Mouse (Mus musculus) neural tube, embryonic 12.5 days (tissue): Measurements from ENCODE around the gene Rpsa. TPM values are rescaled to one million over a fixed set of nuclear protein-coding genes. Genes with fewer than 3 reads are reported as not detected.
A peak's percentile ranks its signal among the peaks of the same experiment; 100 is the strongest.

ENCODE experiments used
- ATAC-seq: fragments of 200-750 bp; cut with Nextera tagmentation; 2 replicates; pipeline ENCODE4 v1.8.0; 2017; ENCODE audit warnings: low read depth, mild to moderate bottlenecking, moderate TSS enrichment, moderate library complexity; ENCODE audit not compliant: low FRiP score
- H3K27ac ChIP-seq: fragments of 300-500 bp; sonication (generic); 2 replicates; pipeline ENCODE4 v1.5.1; 2016
- H3K27me3 ChIP-seq: fragments of 300-500 bp; sonication (generic); replicated peaks from 2 replicates; pipeline ENCODE4 v1.6.1; 2016; ENCODE audit warnings: mild to moderate bottlenecking
- H3K36me3 ChIP-seq: fragments of 300-500 bp; sonication (generic); 2 replicates; pipeline ENCODE4 v1.6.1; 2016; ENCODE audit warnings: mild to moderate bottlenecking
- H3K4me1 ChIP-seq: fragments of 300-500 bp; sonication (generic); 2 replicates; pipeline ENCODE4 v1.6.1; 2016
- H3K4me2 ChIP-seq: fragments of 300-500 bp; sonication (generic); replicated peaks from 2 replicates; pipeline ENCODE4 v1.6.1; 2016; ENCODE audit warnings: mild to moderate bottlenecking
- H3K4me3 ChIP-seq: fragments of 300-500 bp; sonication (generic); 2 replicates; pipeline ENCODE4 v1.5.1; 2016
- H3K9ac ChIP-seq: fragments of 300-500 bp; sonication (generic); 2 replicates; pipeline ENCODE4 v1.6.1; 2016; ENCODE audit warnings: mild to moderate bottlenecking
- H3K9me3 ChIP-seq: fragments of 300-500 bp; sonication (generic); 2 replicates; pipeline ENCODE4 v1.6.1; 2016; ENCODE audit warnings: mild to moderate bottlenecking
- WGBS: fragments of 180-500 bp; shearing (Covaris S2); methylation state at CpG from one replicate; pipeline ENCODE4 v1.1.7; 2016; 5-methylcytosine and 5-hydroxymethylcytosine counted together
- polyA plus RNA-seq: library from polyadenylated mRNA; unstranded; fragments of >200 nt; fragmentation: Nextera tagmentation; extraction: Ambion mirVana; gene quantifications from 2 replicates; pipeline ENCODE4 v1.2.1, GENCODE M21; 2016

The Rpsa gene
- polyA plus RNA-seq, 1 experiment from 2014 or later = 867 TPM

GRCm38 (mm10) chr9:120114789-120115151 is 12.7 kb upstream of the Rpsa start:
- Histone ChIP-seq H3K4me1 (peaks cover 5% of the 10 kb centered on the region; the same call in 1 of the 2 replicates), H3K9ac (peak overlapping the region; percentile 26; the same call in 1 of the 2 replicates), H3K27ac (no peak overlapping the region), H3K9me3 (no peaks in the 10 kb centered on the region), H3K4me3 (no peak overlapping the region), H3K36me3 (peaks cover 28% of the 10 kb centered on the region), H3K4me2 (0 out of 2 replicates have a peak overlapping the region, but pooled peaks have one; percentile 2), H3K27me3 (no peaks in the 10 kb centered on the region)
- no peak for ATAC-seq
- 88% methylated on average over 2 of the region's 2 CpGs for WGBS

GRCm38 (mm10) chr9:120115580-120115979 is 11.9 kb upstream of the Rpsa start:
- peaks cover 36% of the 10 kb centered on the region for H3K36me3 ChIP-seq
- no peak overlapping the region for H3K4me3 ChIP-seq
- H3K4me1 ChIP-seq = peaks cover 5% of the 10 kb centered on the region; the same call in 1 of the 2 replicates
- no peak overlapping the region for H3K27ac ChIP-seq
- ATAC-seq = no peak
- WGBS = 85% methylated on average over 5 of the region's 5 CpGs
- H3K9me3 ChIP-seq = no peaks in the 10 kb centered on the region
- H3K9ac ChIP-seq = no peak overlapping the region
- H3K4me2 ChIP-seq = no peak overlapping the region
- H3K27me3 ChIP-seq = no peaks in the 10 kb centered on the region

GRCm38 (mm10) chr9:120116184-120116624 is 11.3 kb upstream of the Rpsa start:
- Histone ChIP-seq H3K9me3 (no peaks in the 10 kb centered on the region), H3K4me2 (no peak overlapping the region), H3K9ac (no peak overlapping the region), H3K4me1 (peaks cover 1% of the 10 kb centered on the region; the same call in 1 of the 2 replicates), H3K36me3 (peaks cover 43% of the 10 kb centered on the region), H3K4me3 (no peak overlapping the region), H3K27ac (no peak overlapping the region), H3K27me3 (no peaks in the 10 kb centered on the region)
- no peak for ATAC-seq
- whole genome bisulfite sequencing = 86% methylated on average over 8 of the region's 8 CpGs

- no peak overlapping the region for H3K4me2 ChIP-seq
- H3K36me3 ChIP-seq = peaks cover 57% of the 10 kb centered on the region
- H3K4me3 ChIP-seq = no peak overlapping the region
- no peaks in the 10 kb centered on the region for H3K9me3 ChIP-seq
- no peak overlapping the region for H3K9ac ChIP-seq
- H3K4me1 ChIP-seq = no peaks in the 10 kb centered on the region
- H3K27ac ChIP-seq = no peak overlapping the region
- H3K27me3 ChIP-seq = no peaks in the 10 kb centered on the region
- ATAC-seq = no peak
- WGBS = 90% methylated on average over 4 of the region's 4 CpGs
These were observed 9.3 kb upstream of the Rpsa start for GRCm38 (mm10) chr9:120118212-120118611.

GRCm38 (mm10) chr9:120120503-120120902 is 7.0 kb upstream of the Rpsa start:
- Histone ChIP-seq H3K9me3 (no peaks in the 10 kb centered on the region), H3K4me2 (no peak overlapping the region), H3K36me3 (peaks cover 70% of the 10 kb centered on the region), H3K4me1 (no peaks in the 10 kb centered on the region), H3K27me3 (no peaks in the 10 kb centered on the region), H3K27ac (no peak overlapping the region), H3K9ac (no peak overlapping the region), H3K4me3 (no peak overlapping the region)
- ATAC-seq = no peak
- WGBS = 93% methylated on average over 7 of the region's 7 CpGs

GRCm38 (mm10) chr9:120126868-120127267 is 621 bp upstream of the Rpsa start:
- Histone ChIP-seq H3K36me3 (peaks cover 51% of the 10 kb centered on the region), H3K4me3 (peak overlapping the region; percentile 100), H3K27me3 (no peaks in the 10 kb centered on the region), H3K9me3 (no peaks in the 10 kb centered on the region), H3K27ac (no peak overlapping the region), H3K9ac (peak overlapping the region; percentile 38; the same call in 1 of the 2 replicates), H3K4me1 (peaks cover 14% of the 10 kb centered on the region), H3K4me2 (peak overlapping the region; percentile 77)
- peak; percentile 15; the same call in 1 of the 2 replicates for ATAC-seq
- 63% methylated on average over 11 of the region's 11 CpGs for WGBS

GRCm38 (mm10) chr9:120129276-120129675 is 1.8 kb downstream of the Rpsa start:
- Histone ChIP-seq H3K9ac (peak overlapping the region; percentile 98; the same call in 1 of the 2 replicates), H3K4me2 (peak overlapping the region; percentile 77), H3K4me3 (no peak overlapping the region), H3K36me3 (peaks cover 42% of the 10 kb centered on the region), H3K27me3 (no peaks in the 10 kb centered on the region), H3K9me3 (no peaks in the 10 kb centered on the region), H3K27ac (no peak overlapping the region), H3K4me1 (peaks cover 14% of the 10 kb centered on the region)
- ATAC-seq = no peak
- WGBS = 68% methylated on average over 10 of the region's 10 CpGs

GRCm38 (mm10) chr9:120131784-120132288 is 4.3 kb downstream of the Rpsa start:
- no peak overlapping the region for H3K27ac ChIP-seq
- WGBS = 89% methylated on average over 3 of the region's 3 CpGs
- H3K9me3 ChIP-seq = no peaks in the 10 kb centered on the region
- H3K9ac ChIP-seq = no peak overlapping the region
- H3K27me3 ChIP-seq = no peaks in the 10 kb centered on the region
- no peak overlapping the region for H3K4me3 ChIP-seq
- H3K36me3 ChIP-seq = peaks cover 40% of the 10 kb centered on the region
- no peak for ATAC-seq
- H3K4me2 ChIP-seq = no peak overlapping the region
- H3K4me1 ChIP-seq = peaks cover 14% of the 10 kb centered on the region

- WGBS = 36% methylated on average over 8 of the region's 8 CpGs
- peaks cover 40% of the 10 kb centered on the region for H3K36me3 ChIP-seq
These were observed 5.7 kb downstream of the Rpsa start for GRCm38 (mm10) chr9:120132980-120133754.

GRCm38 (mm10) chr9:120133755-120134475 is 6.4 kb downstream of the Rpsa start:
- WGBS = 67% methylated on average over 6 of the region's 6 CpGs
- no peak overlapping the region for H3K4me3 ChIP-seq
- no peak overlapping the region for H3K4me2 ChIP-seq
- peaks cover 8% of the 10 kb centered on the region for H3K4me1 ChIP-seq
- peaks cover 38% of the 10 kb centered on the region for H3K36me3 ChIP-seq
- H3K9ac ChIP-seq = no peak overlapping the region
- H3K9me3 ChIP-seq = no peaks in the 10 kb centered on the region
- no peaks in the 10 kb centered on the region for H3K27me3 ChIP-seq
- no peak overlapping the region for H3K27ac ChIP-seq
- ATAC-seq = no peak

More at GRCm38 (mm10) chr9:120132980-120133754, 5.7 kb downstream of the Rpsa start:
- H3K4me2 ChIP-seq = no peak overlapping the region
- H3K27ac ChIP-seq = no peak overlapping the region
- H3K9me3 ChIP-seq = no peaks in the 10 kb centered on the region
- ATAC-seq = no peak
- no peak overlapping the region for H3K4me3 ChIP-seq
- H3K4me1 ChIP-seq = peaks cover 14% of the 10 kb centered on the region
- H3K9ac ChIP-seq = no peak overlapping the region
- no peaks in the 10 kb centered on the region for H3K27me3 ChIP-seq

- no peak overlapping the region for H3K27ac ChIP-seq
- no peak for ATAC-seq
- peaks cover 31% of the 10 kb centered on the region for H3K36me3 ChIP-seq
- H3K4me3 ChIP-seq = no peak overlapping the region
- no peaks in the 10 kb centered on the region for H3K27me3 ChIP-seq
- no peak overlapping the region for H3K4me2 ChIP-seq
- WGBS = 89% methylated on average over 13 of the region's 13 CpGs
- no peaks in the 10 kb centered on the region for H3K9me3 ChIP-seq
- H3K4me1 ChIP-seq = peaks cover under 1% of the 10 kb centered on the region; the same call in 1 of the 2 replicates
- no peak overlapping the region for H3K9ac ChIP-seq
These were observed 7.2 kb downstream of the Rpsa start for GRCm38 (mm10) chr9:120134529-120135160.

GRCm38 (mm10) chr9:120135454-120135853 is 8.0 kb downstream of the Rpsa start:
- Histone ChIP-seq H3K9me3 (no peaks in the 10 kb centered on the region), H3K4me1 (no peaks in the 10 kb centered on the region)
- WGBS = 89% methylated on average over 11 of the region's 11 CpGs

More at GRCm38 (mm10) chr9:120135454-120135853, 8.0 kb downstream of the Rpsa start:
- no peak overlapping the region for H3K4me2 ChIP-seq
- ATAC-seq = no peak
- H3K9ac ChIP-seq = no peak overlapping the region
- no peaks in the 10 kb centered on the region for H3K27me3 ChIP-seq
- peaks cover 25% of the 10 kb centered on the region for H3K36me3 ChIP-seq
- H3K4me3 ChIP-seq = no peak overlapping the region
- H3K27ac ChIP-seq = no peak overlapping the region
